Mouse (Mus musculus): ENCODE data around the gene Tom1l2. TPM values are rescaled to one million over a fixed set of nuclear protein-coding genes. Genes with fewer than 3 reads are reported as not detected.

Tom1l2 gene
- polyA plus RNA-seq, 1 experiment = 20.4 TPM

- H3K27ac ChIP-seq (ENCODE audit: insufficient read depth, low read depth, low read length) = no peak overlapping the region
- H3K4me1 ChIP-seq (ENCODE audit: control insufficient read depth, insufficient read depth, low read length) = peaks cover 2% of the 10 kb centered on the region; the same call in 1 of the 2 replicates
- no peak for TF ChIP-seq CTCF (IDR thresholded peaks at IDR 0.05; ENCODE audit: low read depth, low read length)
- TF ChIP-seq POLR2A (IDR thresholded peaks at IDR 0.05; ENCODE audit: borderline replicate concordance, low read depth, low read length) = no peak
- no peak overlapping the region for H3K4me3 ChIP-seq (ENCODE audit: insufficient read depth, low read length)
Observed at GRCm38 (mm10) chr11:60277164-60277740, 75.5 kb downstream of the Tom1l2 start.

DNA sequence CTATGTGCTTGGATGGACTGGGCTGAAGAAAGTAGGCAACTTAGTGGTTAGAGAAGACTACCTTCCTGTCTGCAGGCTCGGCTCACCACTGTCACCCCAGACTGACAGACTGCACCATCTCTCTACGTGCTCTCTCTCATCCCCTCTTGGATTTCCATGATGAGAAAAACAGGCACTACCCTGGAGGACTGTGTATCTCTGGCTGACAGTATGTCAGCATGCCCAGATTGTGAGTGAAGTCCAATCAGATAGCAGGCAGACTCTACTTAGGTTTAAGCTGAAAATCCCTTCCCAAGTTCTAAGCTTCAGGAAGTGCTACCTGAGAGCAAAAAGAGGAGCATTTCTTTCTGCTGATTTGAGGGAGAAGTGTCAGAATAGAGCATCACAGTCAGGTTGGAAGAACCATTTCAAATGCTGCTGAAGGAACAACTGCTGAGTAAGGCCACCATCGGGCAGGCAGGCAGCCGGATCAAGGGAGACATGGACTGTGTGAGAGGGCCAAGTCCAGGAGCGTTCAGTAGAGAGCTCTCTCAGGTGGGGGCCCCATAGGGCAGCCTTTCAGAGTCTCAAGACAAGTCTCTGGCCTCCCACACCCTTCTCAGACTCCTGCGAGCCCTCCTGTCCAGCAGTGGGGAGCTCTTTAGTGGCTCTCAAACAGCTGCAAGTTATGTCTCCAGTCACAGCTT is 76.2 kb downstream of the Tom1l2 start:
- H3K4me1 ChIP-seq (ENCODE audit: control insufficient read depth, insufficient read depth, low read length) = peaks cover 2% of the 10 kb centered on the region; the same call in 1 of the 2 replicates
- no peak overlapping the region for H3K27ac ChIP-seq (ENCODE audit: insufficient read depth, low read depth, low read length)
- no peak overlapping the region for H3K4me3 ChIP-seq (ENCODE audit: insufficient read depth, low read length)
- TF ChIP-seq CTCF (IDR thresholded peaks at IDR 0.05; ENCODE audit: low read depth, low read length) = no peak
- TF ChIP-seq POLR2A (IDR thresholded peaks at IDR 0.05; ENCODE audit: borderline replicate concordance, low read depth, low read length) = no peak

DNA sequence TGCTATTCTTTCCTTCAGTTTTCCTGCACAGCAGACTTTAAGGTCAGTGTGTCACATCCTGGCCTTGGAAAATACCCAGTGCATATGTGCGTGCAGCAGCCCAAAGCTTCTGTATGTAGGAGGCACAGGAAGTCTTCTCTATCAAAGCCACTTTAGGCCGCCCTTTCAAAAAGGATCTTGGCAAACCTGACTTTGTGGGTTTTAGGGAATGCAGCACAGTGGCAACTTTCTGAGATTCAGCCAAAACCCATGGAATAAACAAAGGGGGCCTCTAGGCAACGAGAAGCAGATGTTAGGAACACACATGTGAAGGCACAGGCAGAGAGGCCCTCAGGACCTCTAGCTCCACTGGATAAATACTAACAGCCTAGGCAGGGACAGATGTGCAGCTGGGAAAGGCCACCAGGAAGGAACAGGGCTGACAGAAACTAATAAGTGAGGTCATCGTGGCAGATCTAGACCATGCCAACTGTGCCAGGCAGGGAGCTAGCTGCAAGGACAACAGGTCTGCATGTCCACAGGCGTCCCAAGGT is 79.4 kb downstream of the Tom1l2 start:
- Histone ChIP-seq H3K4me3 (ENCODE audit: insufficient read depth, low read length) (no peak overlapping the region), H3K27ac (ENCODE audit: insufficient read depth, low read depth, low read length) (no peak overlapping the region), H3K4me1 (ENCODE audit: control insufficient read depth, insufficient read depth, low read length) (no peaks in the 10 kb centered on the region)
- no peak for TF ChIP-seq POLR2A (IDR thresholded peaks at IDR 0.05; ENCODE audit: borderline replicate concordance, low read depth, low read length)
- no peak for TF ChIP-seq CTCF (IDR thresholded peaks at IDR 0.05; ENCODE audit: low read depth, low read length)

DNA sequence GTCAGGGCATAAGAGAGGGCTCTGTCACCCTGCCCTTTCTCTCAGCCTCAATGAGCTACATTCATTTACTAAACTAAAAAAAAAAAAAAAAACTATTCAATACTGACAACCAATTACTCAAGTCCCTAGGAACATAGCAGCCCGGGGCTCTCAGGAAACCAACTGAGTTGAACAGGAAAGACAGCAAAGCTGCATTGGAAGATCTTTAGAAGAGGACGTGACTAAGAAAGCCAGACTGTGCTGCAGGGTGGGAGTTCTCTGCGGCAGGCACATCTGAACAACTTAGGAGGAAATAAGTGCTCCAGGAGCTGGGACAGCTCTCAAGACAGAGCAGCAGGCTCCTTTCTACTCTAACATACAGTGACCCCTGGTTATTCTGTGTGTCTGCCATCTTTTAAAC is 84.1 kb downstream of the Tom1l2 start:
- Histone ChIP-seq H3K4me1 (ENCODE audit: control insufficient read depth, insufficient read depth, low read length) (no peaks in the 10 kb centered on the region), H3K4me3 (ENCODE audit: insufficient read depth, low read length) (no peak overlapping the region), H3K27ac (ENCODE audit: insufficient read depth, low read depth, low read length) (no peak overlapping the region)
- no peak for TF ChIP-seq CTCF (IDR thresholded peaks at IDR 0.05; ENCODE audit: low read depth, low read length)
- no peak for TF ChIP-seq POLR2A (IDR thresholded peaks at IDR 0.05; ENCODE audit: borderline replicate concordance, low read depth, low read length)

- Histone ChIP-seq H3K27ac (ENCODE audit: insufficient read depth, low read depth, low read length) (no peak overlapping the region), H3K4me3 (ENCODE audit: insufficient read depth, low read length) (no peak overlapping the region), H3K4me1 (ENCODE audit: control insufficient read depth, insufficient read depth, low read length) (no peaks in the 10 kb centered on the region)
- TF ChIP-seq CTCF (IDR thresholded peaks at IDR 0.05; ENCODE audit: low read depth, low read length) = no peak
- TF ChIP-seq POLR2A (IDR thresholded peaks at IDR 0.05; ENCODE audit: borderline replicate concordance, low read depth, low read length) = no peak
Observed at GRCm38 (mm10) chr11:60265271-60265985, 87.3 kb downstream of the Tom1l2 start.

DNA sequence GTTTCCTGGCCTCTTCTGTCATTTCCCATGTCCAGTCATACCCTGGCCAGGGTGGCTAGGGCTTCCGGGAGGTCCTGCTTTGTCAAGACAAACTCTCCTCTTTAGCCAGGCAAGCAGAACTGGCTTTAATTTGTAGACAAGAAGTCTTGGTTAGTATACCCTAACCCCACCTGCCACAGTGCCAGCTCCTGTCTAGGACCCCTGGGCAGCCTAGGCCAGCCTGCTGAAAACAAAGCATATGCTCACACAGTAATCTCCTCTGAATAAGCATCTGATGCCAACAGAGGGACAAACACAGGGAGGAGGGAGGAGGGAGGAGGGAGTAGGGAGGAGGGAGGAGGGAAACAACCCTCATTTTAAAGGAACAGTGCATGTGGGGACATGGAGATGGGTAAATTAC is 88.1 kb downstream of the Tom1l2 start:
- H3K4me1 ChIP-seq (ENCODE audit: control insufficient read depth, insufficient read depth, low read length) = no peaks in the 10 kb centered on the region
- H3K27ac ChIP-seq (ENCODE audit: insufficient read depth, low read depth, low read length) = no peak overlapping the region
- TF ChIP-seq POLR2A (IDR thresholded peaks at IDR 0.05; ENCODE audit: borderline replicate concordance, low read depth, low read length) = no peak
- TF ChIP-seq CTCF (IDR thresholded peaks at IDR 0.05; ENCODE audit: low read depth, low read length) = no peak
- H3K4me3 ChIP-seq (ENCODE audit: insufficient read depth, low read length) = no peak overlapping the region

DNA sequence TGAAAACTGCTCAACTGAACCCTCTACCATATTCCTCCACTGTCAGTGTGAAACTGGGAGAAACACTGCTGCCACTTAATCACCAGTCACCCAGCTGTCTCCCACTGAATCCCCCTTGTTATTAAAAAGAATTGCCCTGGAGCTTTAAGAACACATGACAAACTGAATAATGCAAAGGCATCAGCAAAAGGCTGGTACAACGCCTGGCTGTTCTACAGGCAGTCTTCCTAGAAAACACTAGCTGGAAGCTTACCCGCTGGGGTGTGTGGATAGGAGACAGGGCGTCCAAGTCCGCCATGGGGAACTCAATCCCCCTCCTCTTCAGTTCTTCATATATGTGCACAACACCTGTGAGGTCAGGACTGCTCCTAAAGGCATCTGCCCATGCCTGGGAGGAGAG is 90.3 kb downstream of the Tom1l2 start:
- no peak overlapping the region for H3K4me3 ChIP-seq (ENCODE audit: insufficient read depth, low read length)
- H3K27ac ChIP-seq (ENCODE audit: insufficient read depth, low read depth, low read length) = no peak overlapping the region
- TF ChIP-seq POLR2A (IDR thresholded peaks at IDR 0.05; ENCODE audit: borderline replicate concordance, low read depth, low read length) (no peak), CTCF (IDR thresholded peaks at IDR 0.05; ENCODE audit: low read depth, low read length) (no peak)
- H3K4me1 ChIP-seq (ENCODE audit: control insufficient read depth, insufficient read depth, low read length) = no peaks in the 10 kb centered on the region

GRCm38 (mm10) chr11:60260743-60261142 is 92.0 kb downstream of the Tom1l2 start:
- no peaks in the 10 kb centered on the region for H3K4me1 ChIP-seq (ENCODE audit: control insufficient read depth, insufficient read depth, low read length)
- H3K27ac ChIP-seq (ENCODE audit: insufficient read depth, low read depth, low read length) = no peak overlapping the region
- H3K4me3 ChIP-seq (ENCODE audit: insufficient read depth, low read length) = no peak overlapping the region
- no peak for TF ChIP-seq CTCF (IDR thresholded peaks at IDR 0.05; ENCODE audit: low read depth, low read length)
- TF ChIP-seq POLR2A (IDR thresholded peaks at IDR 0.05; ENCODE audit: borderline replicate concordance, low read depth, low read length) = no peak

DNA sequence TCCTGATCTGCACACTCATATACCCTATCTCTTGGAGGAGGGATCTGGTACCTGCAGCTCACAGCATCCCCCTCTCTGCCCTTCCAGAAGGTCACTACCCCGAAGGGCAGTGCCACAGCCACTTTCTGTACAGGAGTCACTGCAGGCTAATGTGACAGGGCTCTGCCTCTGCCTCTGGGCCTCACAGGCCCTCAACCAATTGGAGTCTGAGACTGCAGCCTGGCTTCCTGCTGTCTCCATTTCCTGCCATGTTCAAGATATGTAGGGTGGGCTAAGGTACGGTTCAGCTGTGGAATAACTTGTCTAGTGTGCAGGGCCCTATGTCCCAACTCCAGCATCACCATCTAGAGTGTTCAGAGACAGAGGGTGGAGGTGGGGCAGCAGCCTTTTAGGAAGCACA is 95.0 kb downstream of the Tom1l2 start:
- Histone ChIP-seq H3K4me1 (ENCODE audit: control insufficient read depth, insufficient read depth, low read length) (no peaks in the 10 kb centered on the region), H3K4me3 (ENCODE audit: insufficient read depth, low read length) (no peak overlapping the region), H3K27ac (ENCODE audit: insufficient read depth, low read depth, low read length) (no peak overlapping the region)
- TF ChIP-seq POLR2A (IDR thresholded peaks at IDR 0.05; ENCODE audit: borderline replicate concordance, low read depth, low read length) (no peak), CTCF (IDR thresholded peaks at IDR 0.05; ENCODE audit: low read depth, low read length) (no peak)

GRCm38 (mm10) chr11:60256713-60257112 is 96.0 kb downstream of the Tom1l2 start:
- Histone ChIP-seq H3K4me3 (ENCODE audit: insufficient read depth, low read length) (no peak overlapping the region), H3K27ac (ENCODE audit: insufficient read depth, low read depth, low read length) (no peak overlapping the region), H3K4me1 (ENCODE audit: control insufficient read depth, insufficient read depth, low read length) (no peaks in the 10 kb centered on the region)
- TF ChIP-seq CTCF (IDR thresholded peaks at IDR 0.05; ENCODE audit: low read depth, low read length) (no peak), POLR2A (IDR thresholded peaks at IDR 0.05; ENCODE audit: borderline replicate concordance, low read depth, low read length) (no peak)

Data from bone marrow macrophage, adult 2 months (primary cell).